Mouse (Mus musculus) limb, embryonic 12.5 days (tissue): ENCODE results near the gene Efna5. TPM values are rescaled to one million over a fixed set of nuclear protein-coding genes. Genes with fewer than 3 reads are reported as not detected.

Experiments used
- ATAC-seq: fragments of 200-750 bp; cut with Nextera tagmentation; 2 replicates; pipeline ENCODE4 v1.8.0; 2017; ENCODE audit warnings: low read depth, moderate TSS enrichment; ENCODE audit not compliant: insufficient number of reproducible peaks, insufficient read depth, low FRiP score, low TSS enrichment
- H3K27ac ChIP-seq: fragments of 300-500 bp; sonication (generic); 2 replicates; pipeline ENCODE4 v1.5.1; 2016; ENCODE audit warnings: mild to moderate bottlenecking, moderate library complexity
- H3K27me3 ChIP-seq: fragments of 300-500 bp; sonication (generic); 2 replicates; pipeline ENCODE4 v1.6.1; 2016; ENCODE audit warnings: mild to moderate bottlenecking, moderate library complexity
- H3K36me3 ChIP-seq: fragments of 300-500 bp; sonication (generic); 2 replicates; pipeline ENCODE4 v1.6.1; 2016; ENCODE audit warnings: mild to moderate bottlenecking, moderate library complexity
- H3K4me1 ChIP-seq: fragments of 300-500 bp; sonication (generic); replicated peaks from 2 replicates; pipeline ENCODE4 v1.6.1; 2016
- H3K4me2 ChIP-seq: fragments of 300-500 bp; sonication (generic); 2 replicates; pipeline ENCODE4 v1.6.1; 2016; ENCODE audit warnings: mild to moderate bottlenecking, moderate library complexity
- H3K4me3 ChIP-seq: fragments of 300-500 bp; sonication (generic); replicated peaks from 2 replicates; pipeline ENCODE4 v1.5.1; 2016; ENCODE audit warnings: mild to moderate bottlenecking
- H3K9ac ChIP-seq: fragments of 300-500 bp; sonication (generic); replicated peaks from 2 replicates; pipeline ENCODE4 v1.6.1; 2016; ENCODE audit warnings: mild to moderate bottlenecking, moderate library complexity
- H3K9me3 ChIP-seq: fragments of 300-500 bp; sonication (generic); 2 replicates; pipeline ENCODE4 v1.6.1; 2016; ENCODE audit warnings: mild to moderate bottlenecking, moderate library complexity
- WGBS: fragments of 180-500 bp; shearing (Covaris S2); methylation state at CpG from one replicate; pipeline ENCODE4 v1.1.7; 2016; 5-methylcytosine and 5-hydroxymethylcytosine counted together
- polyA plus RNA-seq: library from polyadenylated mRNA; unstranded; fragments of >200 nt; fragmentation: Nextera tagmentation; extraction: Ambion mirVana; gene quantifications from 2 replicates; pipeline ENCODE4 v1.2.1, GENCODE M21; 2016

Efna5 gene
- polyA plus RNA-seq, 1 experiment from 2014 or later, result 38.2 TPM

DNA sequence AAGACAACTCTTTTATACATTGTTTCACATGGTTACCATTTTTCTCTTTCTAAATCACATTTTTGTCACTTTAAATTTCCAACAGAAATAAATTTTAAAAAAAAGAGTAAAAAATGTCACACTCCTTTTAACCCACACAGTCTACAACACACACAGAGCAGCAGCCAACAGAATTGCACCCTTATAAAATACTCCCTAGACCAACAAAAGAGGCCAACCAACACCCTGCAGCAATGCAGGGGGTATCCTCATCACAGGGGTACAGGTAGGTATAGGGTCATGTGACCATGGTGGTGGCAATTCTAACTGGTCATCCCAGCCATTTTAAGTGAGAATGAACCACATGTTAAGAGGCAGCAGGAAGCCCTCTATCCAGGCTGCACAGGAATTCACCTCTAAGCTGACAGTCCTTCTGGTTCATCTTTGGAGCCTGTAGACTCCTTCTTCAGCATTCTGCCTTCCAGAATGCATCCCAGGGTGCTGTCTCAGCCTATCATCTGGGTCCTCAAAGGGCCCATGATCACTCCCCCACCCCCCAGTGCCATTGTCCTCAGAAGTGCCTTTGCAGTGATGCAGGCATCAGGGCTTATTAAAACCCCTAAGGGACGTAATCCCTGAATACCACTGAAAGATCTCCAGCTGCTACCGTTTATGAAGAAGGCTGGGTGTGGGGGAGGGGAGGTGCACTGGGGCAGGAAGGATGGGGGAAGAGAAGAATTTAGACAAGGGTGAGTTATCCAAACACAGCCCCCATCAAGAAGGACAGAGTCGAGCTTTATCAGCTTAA is 28.1 kb downstream of the Efna5 start:
- no peak overlapping the region for H3K4me3 ChIP-seq
- no peak overlapping the region for H3K27ac ChIP-seq
- H3K36me3 ChIP-seq, result no peaks in the 10 kb centered on the region
- peaks cover 20% of the 10 kb centered on the region for H3K4me1 ChIP-seq
- no peak overlapping the region for H3K9ac ChIP-seq
- peak overlapping the region; percentile 32 for H3K4me2 ChIP-seq
- no peaks in the 10 kb centered on the region for H3K9me3 ChIP-seq
- peak; percentile 42 for ATAC-seq
- WGBS, result 3% methylated on average over 3 of the region's 3 CpGs
- H3K27me3 ChIP-seq, result peaks cover 3% of the 10 kb centered on the region; the same call in 1 of the 2 replicates

DNA sequence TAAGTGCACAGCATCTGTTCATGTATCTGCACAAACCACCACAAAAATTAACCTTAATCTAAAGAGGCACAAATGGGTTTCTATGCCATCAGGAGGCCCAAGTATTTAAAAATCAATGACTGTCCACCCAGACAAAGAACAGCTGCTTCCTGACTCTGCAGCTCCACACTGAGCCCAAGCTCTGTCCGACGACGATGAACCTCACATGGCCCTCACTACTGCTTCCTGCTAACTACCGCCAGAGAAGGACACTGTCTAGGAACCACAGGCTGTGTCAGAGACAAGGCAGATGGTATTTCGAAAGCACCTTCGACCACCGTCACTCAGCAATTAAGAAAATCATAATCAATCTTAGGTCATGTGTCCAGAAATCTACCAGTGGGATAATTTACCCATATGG is 29.8 kb downstream of the Efna5 start:
- Histone ChIP-seq H3K4me1 (peaks cover 20% of the 10 kb centered on the region), H3K4me3 (no peak overlapping the region), H3K27me3 (peaks cover 3% of the 10 kb centered on the region; the same call in 1 of the 2 replicates), H3K9ac (no peak overlapping the region), H3K36me3 (no peaks in the 10 kb centered on the region), H3K4me2 (no peak overlapping the region), H3K27ac (no peak overlapping the region), H3K9me3 (no peaks in the 10 kb centered on the region)
- ATAC-seq, result no peak
- WGBS, result 41% methylated on average over 7 of the region's 7 CpGs

- no peaks in the 10 kb centered on the region for H3K36me3 ChIP-seq
- no peak for ATAC-seq
- 71% methylated on average over 3 of the region's 3 CpGs for WGBS
- H3K4me1 ChIP-seq, result peaks cover 24% of the 10 kb centered on the region
- H3K27ac ChIP-seq, result no peak overlapping the region
- peaks cover 3% of the 10 kb centered on the region; the same call in 1 of the 2 replicates for H3K27me3 ChIP-seq
- H3K4me2 ChIP-seq, result no peak overlapping the region
- no peak overlapping the region for H3K9ac ChIP-seq
- H3K9me3 ChIP-seq, result no peaks in the 10 kb centered on the region
- H3K4me3 ChIP-seq, result no peak overlapping the region
Measured at GRCm38 (mm10) chr17:62850603-62851002, 30.5 kb downstream of the Efna5 start.

DNA sequence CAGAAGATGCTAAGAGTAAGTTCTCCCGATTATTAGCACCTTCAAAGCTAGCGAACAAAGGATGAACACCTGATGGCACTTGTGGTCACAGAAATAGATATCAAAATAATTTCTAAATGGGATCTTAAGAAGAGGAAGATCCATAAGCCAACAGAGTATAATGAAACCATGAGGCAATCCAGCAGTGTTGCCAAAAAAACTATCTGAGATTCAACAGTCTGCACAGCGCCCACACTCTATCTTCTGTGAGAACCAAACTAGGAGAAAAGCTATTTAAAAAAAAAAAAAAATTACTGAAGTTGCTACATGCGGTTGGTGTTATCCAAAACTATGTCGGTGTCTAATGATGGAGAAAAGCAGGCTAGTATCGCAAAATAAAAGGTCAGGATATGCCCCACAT is 31.4 kb downstream of the Efna5 start:
- H3K9me3 ChIP-seq, result no peaks in the 10 kb centered on the region
- no peak overlapping the region for H3K27ac ChIP-seq
- H3K4me1 ChIP-seq, result peaks cover 27% of the 10 kb centered on the region
- H3K27me3 ChIP-seq, result peaks cover 3% of the 10 kb centered on the region; the same call in 1 of the 2 replicates
- no peaks in the 10 kb centered on the region for H3K36me3 ChIP-seq
- no peak overlapping the region for H3K4me2 ChIP-seq
- H3K4me3 ChIP-seq, result no peak overlapping the region
- no peak overlapping the region for H3K9ac ChIP-seq
- ATAC-seq, result no peak
- 91% methylated on average over 6 of the region's 6 CpGs for WGBS

- 53% methylated on average over 5 of the region's 5 CpGs for WGBS
- no peak overlapping the region for H3K4me2 ChIP-seq
Measured at GRCm38 (mm10) chr17:62845656-62846055, 35.5 kb downstream of the Efna5 start.

DNA sequence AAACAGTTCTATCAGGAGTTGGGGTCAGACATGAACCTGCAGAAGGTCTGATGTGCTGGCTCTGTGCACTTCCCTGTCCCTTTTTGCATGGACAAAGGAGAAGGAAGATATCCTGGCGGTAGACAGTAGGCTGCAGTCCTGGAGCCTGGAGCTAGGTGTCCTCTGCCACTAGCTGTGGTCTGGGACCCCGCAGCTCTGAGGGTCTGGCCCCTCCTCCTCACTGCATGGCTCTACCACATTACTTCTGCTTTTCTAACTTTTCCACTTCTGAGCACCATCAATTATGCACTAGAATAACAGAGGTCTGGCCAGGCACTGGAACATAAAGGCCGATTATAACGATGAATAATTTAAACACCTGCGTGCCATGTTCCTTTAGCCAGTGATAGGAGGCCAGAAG is 36.8 kb downstream of the Efna5 start:
- H3K9me3 ChIP-seq, result no peaks in the 10 kb centered on the region
- WGBS, result 65% methylated on average over 5 of the region's 5 CpGs
- H3K36me3 ChIP-seq, result no peaks in the 10 kb centered on the region
- H3K4me2 ChIP-seq, result no peak overlapping the region
- H3K4me1 ChIP-seq, result peaks cover 19% of the 10 kb centered on the region
- no peak overlapping the region for H3K4me3 ChIP-seq
- peaks cover 3% of the 10 kb centered on the region; the same call in 1 of the 2 replicates for H3K27me3 ChIP-seq
- no peak overlapping the region for H3K9ac ChIP-seq
- ATAC-seq, result no peak
- H3K27ac ChIP-seq, result no peak overlapping the region

More at GRCm38 (mm10) chr17:62845656-62846055, 35.5 kb downstream of the Efna5 start:
- ATAC-seq, result no peak
- Histone ChIP-seq H3K27ac (no peak overlapping the region), H3K9me3 (no peaks in the 10 kb centered on the region), H3K4me3 (no peak overlapping the region), H3K4me1 (peaks cover 19% of the 10 kb centered on the region), H3K27me3 (peaks cover 3% of the 10 kb centered on the region; the same call in 1 of the 2 replicates), H3K9ac (no peak overlapping the region), H3K36me3 (no peaks in the 10 kb centered on the region)

- Histone ChIP-seq H3K27ac (no peak overlapping the region), H3K9ac (no peak overlapping the region), H3K9me3 (0 out of 2 replicates have a peak, but pooled peaks cover 5% of the 10 kb centered on the region), H3K27me3 (0 out of 2 replicates have a peak, but pooled peaks cover 6% of the 10 kb centered on the region), H3K4me3 (no peak overlapping the region), H3K4me1 (peaks cover 19% of the 10 kb centered on the region), H3K4me2 (no peak overlapping the region), H3K36me3 (0 out of 2 replicates have a peak, but pooled peaks cover 3% of the 10 kb centered on the region)
- 19% methylated on average over 7 of the region's 7 CpGs for WGBS
- ATAC-seq, result no peak
Measured at GRCm38 (mm10) chr17:62837336-62837735, 43.8 kb downstream of the Efna5 start.

DNA sequence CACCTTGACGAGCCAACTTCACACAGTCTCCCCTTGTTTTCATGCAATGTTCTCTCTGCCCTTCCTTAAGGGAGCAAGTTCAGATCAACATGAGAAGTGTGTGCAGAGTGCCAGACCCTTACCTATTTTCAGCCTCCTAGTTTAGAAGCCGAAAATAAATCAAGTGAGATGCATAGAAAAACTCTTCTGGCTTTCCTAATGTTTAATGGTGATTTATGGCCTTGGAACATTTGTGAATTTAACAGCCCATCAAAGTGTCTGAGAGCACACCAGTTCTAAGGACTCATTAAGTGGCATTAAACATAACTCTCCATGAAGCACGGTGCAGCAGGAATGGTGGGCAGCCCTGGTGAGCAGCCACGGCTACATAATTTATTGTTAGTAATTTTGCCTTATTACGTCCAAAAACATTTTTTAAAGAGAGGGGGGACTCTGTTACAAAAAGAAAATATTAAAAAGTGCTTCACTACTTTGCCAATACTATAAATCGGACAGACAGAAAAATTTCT is 44.5 kb downstream of the Efna5 start:
- no peak for ATAC-seq
- Histone ChIP-seq H3K4me3 (no peak overlapping the region), H3K36me3 (0 out of 2 replicates have a peak, but pooled peaks cover 3% of the 10 kb centered on the region), H3K27me3 (0 out of 2 replicates have a peak, but pooled peaks cover 6% of the 10 kb centered on the region), H3K4me1 (peaks cover 19% of the 10 kb centered on the region), H3K9me3 (0 out of 2 replicates have a peak, but pooled peaks cover 5% of the 10 kb centered on the region), H3K27ac (no peak overlapping the region), H3K9ac (no peak overlapping the region), H3K4me2 (no peak overlapping the region)
- WGBS, result 15% methylated on average over 6 of the region's 6 CpGs

DNA sequence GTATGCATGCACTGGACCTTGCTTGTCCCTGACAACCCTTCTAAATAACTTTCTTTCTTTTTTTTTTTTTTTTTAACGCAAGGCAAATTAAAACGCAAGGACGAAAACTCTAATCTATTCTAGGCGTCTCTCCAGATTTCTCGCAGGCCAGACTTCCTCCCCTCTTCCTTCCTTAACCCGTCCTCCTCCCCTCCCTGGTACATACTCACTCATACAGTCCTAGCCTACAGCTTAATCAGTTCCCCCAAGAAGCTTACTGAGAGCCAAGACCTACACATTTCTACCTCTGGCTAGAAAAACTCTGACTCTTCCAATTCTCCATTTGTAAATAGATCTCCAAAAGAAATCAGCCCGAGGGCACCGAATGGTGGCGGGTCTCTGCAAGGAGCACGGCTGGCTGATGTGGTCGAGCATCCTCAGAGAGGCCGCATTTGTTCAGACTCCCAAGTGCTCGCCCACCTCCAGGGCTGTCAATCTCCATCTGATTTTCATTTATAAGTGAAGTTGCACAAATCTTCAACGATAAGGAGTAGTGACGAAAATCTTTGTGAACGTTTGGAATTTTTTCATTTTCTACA is 48.5 kb downstream of the Efna5 start:
- no peak overlapping the region for H3K4me2 ChIP-seq
- 78% methylated on average over 16 of the region's 16 CpGs for WGBS
- no peak overlapping the region for H3K27ac ChIP-seq
- H3K9me3 ChIP-seq, result 0 out of 2 replicates have a peak, but pooled peaks cover 5% of the 10 kb centered on the region
- H3K36me3 ChIP-seq, result 0 out of 2 replicates have a peak, but pooled peaks cover 3% of the 10 kb centered on the region
- no peak overlapping the region for H3K9ac ChIP-seq
- H3K4me3 ChIP-seq, result no peak overlapping the region
- 0 out of 2 replicates have a peak, but pooled peaks cover 6% of the 10 kb centered on the region for H3K27me3 ChIP-seq
- ATAC-seq, result no peak
- peaks cover 16% of the 10 kb centered on the region for H3K4me1 ChIP-seq

- ATAC-seq, result no peak
- Histone ChIP-seq H3K4me1 (peaks cover 5% of the 10 kb centered on the region), H3K4me3 (no peak overlapping the region), H3K36me3 (no peaks in the 10 kb centered on the region), H3K4me2 (no peak overlapping the region), H3K27me3 (no peaks in the 10 kb centered on the region), H3K9ac (no peak overlapping the region), H3K27ac (no peak overlapping the region), H3K9me3 (no peaks in the 10 kb centered on the region)
- 80% methylated on average over 6 of the region's 6 CpGs for WGBS
Measured at GRCm38 (mm10) chr17:62827549-62827948, 53.6 kb downstream of the Efna5 start.

DNA sequence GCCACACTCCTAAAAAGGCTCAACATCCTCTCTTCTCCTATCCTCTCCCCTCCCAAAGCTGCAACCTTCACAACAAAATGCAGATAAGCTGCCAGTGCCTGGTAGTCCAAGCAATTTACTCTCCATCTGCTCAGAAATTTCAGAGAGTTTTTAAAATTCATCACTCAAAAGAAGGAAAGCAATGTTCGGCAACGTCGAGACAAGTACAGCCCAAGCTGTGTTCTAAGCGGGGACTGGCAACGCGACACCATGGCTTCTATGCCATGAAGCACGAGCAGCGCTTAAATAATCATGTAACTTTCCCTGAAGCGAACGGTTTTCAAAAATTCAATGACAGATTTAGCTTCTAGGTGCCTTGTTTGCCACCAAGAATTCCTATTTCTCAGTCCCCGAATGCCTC is 59.9 kb downstream of the Efna5 start:
- no peak for ATAC-seq

More for the DNA sequence above, 59.9 kb downstream of the Efna5 start:
- Histone ChIP-seq H3K4me3 (no peak overlapping the region), H3K9me3 (no peaks in the 10 kb centered on the region), H3K4me1 (peaks cover 64% of the 10 kb centered on the region), H3K4me2 (no peak overlapping the region), H3K9ac (no peak overlapping the region), H3K36me3 (no peaks in the 10 kb centered on the region), H3K27ac (no peak overlapping the region), H3K27me3 (no peaks in the 10 kb centered on the region)
- WGBS, result 82% methylated on average over 11 of the region's 11 CpGs
